Mouse (Mus musculus) neural tube, embryonic 13.5 days (tissue): ENCODE data around the gene Trappc2. TPM values are rescaled to one million over a fixed set of nuclear protein-coding genes. Genes with fewer than 3 reads are reported as not detected.

Experiments
- ATAC-seq: fragments of 200-750 bp; cut with Nextera tagmentation; 2 replicates; pipeline ENCODE4 v1.8.0; 2017; ENCODE audit warnings: low read depth, mild to moderate bottlenecking, moderate TSS enrichment, moderate library complexity
- H3K27ac ChIP-seq: fragments of 300-500 bp; sonication (generic); replicated peaks from 2 replicates; pipeline ENCODE4 v1.5.1; 2015; ENCODE audit warnings: moderate library complexity, mild to moderate bottlenecking, inconsistent platforms
- H3K27me3 ChIP-seq: fragments of 300-500 bp; sonication (generic); 2 replicates; pipeline ENCODE4 v1.6.1; 2015; ENCODE audit warnings: mild to moderate bottlenecking, inconsistent platforms
- H3K36me3 ChIP-seq: fragments of 300-500 bp; sonication (generic); 2 replicates; pipeline ENCODE4 v1.6.1; 2015; ENCODE audit warnings: mild to moderate bottlenecking, inconsistent platforms
- H3K4me1 ChIP-seq: fragments of 300-500 bp; sonication (generic); replicated peaks from 2 replicates; pipeline ENCODE4 v1.6.1; 2015; ENCODE audit warnings: inconsistent platforms
- H3K4me2 ChIP-seq: fragments of 300-500 bp; sonication (generic); 2 replicates; pipeline ENCODE4 v1.6.1; 2015; ENCODE audit warnings: inconsistent platforms, mild to moderate bottlenecking, moderate library complexity
- H3K4me3 ChIP-seq: fragments of 300-500 bp; sonication (generic); 2 replicates; pipeline ENCODE4 v1.5.1; 2015; ENCODE audit warnings: mild to moderate bottlenecking, inconsistent platforms
- H3K9ac ChIP-seq: fragments of 300-500 bp; sonication (generic); 2 replicates; pipeline ENCODE4 v1.6.1; 2015; ENCODE audit warnings: moderate library complexity, mild to moderate bottlenecking, inconsistent platforms
- H3K9me3 ChIP-seq: fragments of 300-500 bp; sonication (generic); 2 replicates; pipeline ENCODE4 v1.6.1; 2016; ENCODE audit warnings: inconsistent platforms
- WGBS: fragments of 180-500 bp; shearing (Covaris S2); methylation state at CpG from one replicate; pipeline ENCODE4 v1.1.7; 2015; 5-methylcytosine and 5-hydroxymethylcytosine counted together
- polyA plus RNA-seq: library from polyadenylated mRNA; unstranded; fragments of >200 nt; fragmentation: Nextera tagmentation; extraction: Ambion mirVana; gene quantifications from 2 replicates; pipeline ENCODE4 v1.2.1, GENCODE M21; 2015

Gene Trappc2
- polyA plus RNA-seq, 1 experiment from 2014 or later, result 103 TPM

GRCm38 (mm10) chrX:166477393-166477792 lies 37.0 kb downstream of the Trappc2 start:
- Histone ChIP-seq H3K9me3 (no peaks in the 10 kb centered on the region), H3K27me3 (peaks cover 9% of the 10 kb centered on the region), H3K36me3 (0 out of 2 replicates have a peak, but pooled peaks cover 3% of the 10 kb centered on the region), H3K9ac (peak overlapping the region; percentile 6; the same call in 1 of the 2 replicates), H3K4me2 (peak overlapping the region; percentile 64), H3K4me3 (peak overlapping the region; percentile 57; the same call in 1 of the 2 replicates), H3K4me1 (peaks cover 32% of the 10 kb centered on the region), H3K27ac (no peak overlapping the region)
- ATAC-seq, result no peak
- 75% methylated on average over 6 of the region's 6 CpGs for WGBS

- Histone ChIP-seq H3K4me2 (peak overlapping the region; percentile 64), H3K9me3 (no peaks in the 10 kb centered on the region), H3K4me3 (peak overlapping the region; percentile 57), H3K36me3 (0 out of 2 replicates have a peak, but pooled peaks cover 3% of the 10 kb centered on the region), H3K4me1 (peaks cover 32% of the 10 kb centered on the region), H3K27ac (peak overlapping the region; percentile 79; the same call in 1 of the 2 replicates), H3K27me3 (peaks cover 13% of the 10 kb centered on the region; the same call in 1 of the 2 replicates), H3K9ac (peak overlapping the region; percentile 77)
- peak; percentile 75 for ATAC-seq
- WGBS, result 24% methylated on average over 28 of the region's 28 CpGs
These were observed 38.4 kb downstream of the Trappc2 start for GRCm38 (mm10) chrX:166478631-166479364.

- H3K27ac ChIP-seq, result peak within 1 kb of the TSS; percentile 79
- WGBS, result 7% methylated on average over 38 of the region's 41 CpGs
These were observed 39.1 kb downstream of the Trappc2 start, which contains the start of gene Rab9 for GRCm38 (mm10) chrX:166479365-166479983. TSS of gene Rab9 (minus strand) at chrX:166479867.

GRCm38 (mm10) chrX:166495052-166495451 lies 54.7 kb downstream of the Trappc2 start:
- Histone ChIP-seq H3K9me3 (no peaks in the 10 kb centered on the region), H3K4me3 (no peak overlapping the region), H3K27ac (no peak overlapping the region), H3K27me3 (no peaks in the 10 kb centered on the region), H3K4me1 (no peaks in the 10 kb centered on the region), H3K9ac (no peak overlapping the region), H3K36me3 (no peaks in the 10 kb centered on the region), H3K4me2 (no peak overlapping the region)
- no peak for ATAC-seq
- 91% methylated on average over 2 of the region's 2 CpGs for WGBS

More at GRCm38 (mm10) chrX:166479365-166479983, 39.1 kb downstream of the Trappc2 start, which contains the start of gene Rab9:
- H3K9me3 ChIP-seq, result no peaks in the 10 kb centered on the region
- peak within 1 kb of the TSS; percentile 64 for H3K4me2 ChIP-seq
- ATAC-seq, result peak; percentile 99
- peak within 1 kb of the TSS; percentile 77 for H3K9ac ChIP-seq
- 0 out of 2 replicates have a peak, but pooled peaks cover 3% of the 10 kb centered on the region for H3K36me3 ChIP-seq
- H3K4me3 ChIP-seq, result peak within 1 kb of the TSS; percentile 57
- H3K27me3 ChIP-seq, result peaks cover 14% of the 10 kb centered on the region; the same call in 1 of the 2 replicates
- H3K4me1 ChIP-seq, result peaks cover 28% of the 10 kb centered on the region

- 49% methylated on average over 4 of the region's 4 CpGs for WGBS
- Histone ChIP-seq H3K4me3 (no peak overlapping the region), H3K27ac (no peak overlapping the region), H3K36me3 (0 out of 2 replicates have a peak, but pooled peaks cover under 1% of the 10 kb centered on the region), H3K9ac (no peak overlapping the region), H3K4me1 (no peaks in the 10 kb centered on the region), H3K27me3 (peaks cover 7% of the 10 kb centered on the region; the same call in 1 of the 2 replicates), H3K9me3 (no peaks in the 10 kb centered on the region), H3K4me2 (no peak overlapping the region)
- no peak for ATAC-seq
These were observed 57.4 kb downstream of the Trappc2 start for GRCm38 (mm10) chrX:166497771-166498170.

- Histone ChIP-seq H3K4me1 (no peaks in the 10 kb centered on the region), H3K4me2 (no peak overlapping the region), H3K27ac (no peak overlapping the region), H3K36me3 (0 out of 2 replicates have a peak, but pooled peaks cover 6% of the 10 kb centered on the region), H3K9ac (no peak overlapping the region), H3K27me3 (peaks cover 10% of the 10 kb centered on the region; the same call in 1 of the 2 replicates), H3K9me3 (no peaks in the 10 kb centered on the region), H3K4me3 (no peak overlapping the region)
- no peak for ATAC-seq
- 74% methylated on average over 1 of the region's 1 CpGs for WGBS
These were observed 59.3 kb downstream of the Trappc2 start for GRCm38 (mm10) chrX:166499496-166500190.

Other genes with a start within 250 kb of the Trappc2 start
- gene Gpm6b, start 201.7 kb upstream of the Trappc2 start, polyA plus RNA-seq, result 226 and 240 TPM in 2 replicates
- gene Ofd1, start 130 bp downstream of the Trappc2 start, polyA plus RNA-seq, result 7.1 and 7.2 TPM in 2 replicates
- 57.4 and 65.5 TPM in 2 replicates for gene Rab9, start 39.3 kb downstream of the Trappc2 start, polyA plus RNA-seq
- gene Tceanc, start 78.0 kb downstream of the Trappc2 start, polyA plus RNA-seq, result 6.9 and 8.5 TPM in 2 replicates
- 7.5 and 14.6 TPM in 2 replicates for gene Egfl6, start 145.1 kb downstream of the Trappc2 start, polyA plus RNA-seq